9 mouse cellular contexts compared by ENCODE assay signal in genomic region chr6:94524335-94524734, GRCm38 (mm10). TPM values are rescaled to one million over a fixed set of nuclear protein-coding genes. Genes with fewer than 3 reads are reported as not detected.
DNase-seq lines count a peak whose midpoint lies in the region; ATAC-seq and TF ChIP-seq lines count a peak whose summit lies in the region.
"Had no signal": no experiment of that assay in that cellular context is flagged by ENCODE, and none has a peak within 500 bp of the region (broad histone marks: within the 10 kb centered on the region; RNA-seq: fewer than 3 reads in every experiment).

No protein-coding gene starts in this region.

- no peak overlapping the region for H3K27ac ChIP-seq in MEL (ENCODE audit: control insufficient read depth, low read depth, low read length)
- H3K27ac ChIP-seq in limb, embryonic 14.5 days (replicated peaks; ENCODE audit: low read depth, low read length), result no peak overlapping the region
- H3K27ac ChIP-seq in neural tube, embryonic 15.5 days (replicated peaks), result no peak overlapping the region

- peak in 1 of 3 experiments; percentile 78; a peak in 3 of 6 replicates for TF ChIP-seq CTCF in MEL (IDR thresholded peaks at IDR 0.05 in 2 of 3, conservative IDR thresholded peaks at IDR 0.05 in 1 of 3; ENCODE audit: control insufficient read depth in 1 of 3, insufficient read depth in 1 of 3, low read depth in 2 of 3, low read length in 3 of 3, poor library complexity in 1 of 3, severe bottlenecking in 1 of 3)

- peak; percentile 27 for DNase-seq in kidney, adult 9 months
- DNase-seq in kidney, postnatal 4 days, result no peak
- DNase-seq in B cell, adult 2 months, result peak; percentile 61 to 67
- peak; percentile 73 for DNase-seq in MEL (ENCODE audit: low read depth, low spot score)
- DNase-seq in limb, embryonic 14.5 days (ENCODE audit: low spot score), result peak; percentile 73
- DNase-seq in cerebellum, adult 8-10 months, result no peak
- no peak for DNase-seq in urinary bladder, adult 18-20 months (ENCODE audit: low spot score in 2 of 2)

- no peaks in the 10 kb centered on the region for H3K9me3 ChIP-seq in MEL (replicated peaks; ENCODE audit: insufficient read depth, low read length)
- H3K9me3 ChIP-seq in limb, embryonic 14.5 days (ENCODE audit: control insufficient read depth, low read length), result no peaks in the 10 kb centered on the region
- no peaks in the 10 kb centered on the region for H3K9me3 ChIP-seq in neural tube, embryonic 15.5 days (replicated peaks)

- TF ChIP-seq EP300 in MEL (IDR thresholded peaks at IDR 0.05; ENCODE audit: low read depth in 1 of 2, low read length in 2 of 2), result no peak

- TF ChIP-seq POLR2A in MEL (IDR thresholded peaks at IDR 0.05; ENCODE audit: control insufficient read depth in 1 of 2, insufficient read depth in 1 of 2, low read depth in 1 of 2, low read length in 2 of 2, poor library complexity in 1 of 2), result no peak
- TF ChIP-seq POLR2A in limb, embryonic 14.5 days (IDR thresholded peaks at IDR 0.05; ENCODE audit: borderline replicate concordance, extremely low read depth, insufficient read depth, insufficient read length), result no peak

- peak; percentile 89 for TF ChIP-seq RAD21 in MEL (IDR thresholded peaks at IDR 0.05; ENCODE audit: low read depth, low read length)

- no peaks in the 10 kb centered on the region for H3K27me3 ChIP-seq in MEL (ENCODE audit: control insufficient read depth in 1 of 2, insufficient read depth in 2 of 2, low read length in 2 of 2)
- no peaks in the 10 kb centered on the region for H3K27me3 ChIP-seq in limb, embryonic 14.5 days (ENCODE audit: control insufficient read depth, insufficient read depth, low read length)
- H3K27me3 ChIP-seq in neural tube, embryonic 15.5 days (replicated peaks), result no peaks in the 10 kb centered on the region

- H3K9ac ChIP-seq in MEL (ENCODE audit: control insufficient read depth, low read depth, low read length, poor library complexity, severe bottlenecking), result no peak overlapping the region
- no peak overlapping the region for H3K9ac ChIP-seq in limb, embryonic 14.5 days (ENCODE audit: low read depth, low read length, severe bottlenecking)
- H3K9ac ChIP-seq in neural tube, embryonic 15.5 days (replicated peaks), result no peak overlapping the region

- H3K36me3 ChIP-seq in MEL (ENCODE audit: control insufficient read depth in 1 of 2, insufficient read depth in 2 of 2, low read length in 2 of 2), result no peaks in the 10 kb centered on the region
- no peaks in the 10 kb centered on the region for H3K36me3 ChIP-seq in limb, embryonic 14.5 days (ENCODE audit: control insufficient read depth, insufficient read depth, low read length)
- no peaks in the 10 kb centered on the region for H3K36me3 ChIP-seq in neural tube, embryonic 15.5 days

- no peak for ATAC-seq in limb, embryonic 14.5 days (ENCODE audit: low FRiP score, low read depth)
- no peak for ATAC-seq in neural tube, embryonic 15.5 days (ENCODE audit: low FRiP score)

- H3K4me3 ChIP-seq in MEL (ENCODE audit: control insufficient read depth in 1 of 2, insufficient read depth in 1 of 2, low read depth in 2 of 2, low read length in 2 of 2), result no peak overlapping the region
- no peak overlapping the region for H3K4me3 ChIP-seq in limb, embryonic 14.5 days (replicated peaks; ENCODE audit: low read length)
- no peak overlapping the region for H3K4me3 ChIP-seq in neural tube, embryonic 15.5 days (replicated peaks)
- H3K4me3 ChIP-seq: myocyte had no signal

- H3K4me1 ChIP-seq in MEL (ENCODE audit: control insufficient read depth in 1 of 2, insufficient read depth in 2 of 2, low read length in 2 of 2), result no peaks in the 10 kb centered on the region
- no peaks in the 10 kb centered on the region for H3K4me1 ChIP-seq in limb, embryonic 14.5 days (ENCODE audit: control insufficient read depth, insufficient read depth, low read length)
- H3K4me1 ChIP-seq in neural tube, embryonic 15.5 days, result no peaks in the 10 kb centered on the region

- 37% methylated on average over 2 of the region's 2 CpGs for WGBS in limb, embryonic 14.5 days
- WGBS in neural tube, embryonic 15.5 days, result 37% methylated on average over 2 of the region's 2 CpGs

- H3K4me2 ChIP-seq in limb, embryonic 14.5 days (replicated peaks; ENCODE audit: low read depth, low read length, severe bottlenecking), result no peak overlapping the region
- no peak overlapping the region for H3K4me2 ChIP-seq in neural tube, embryonic 15.5 days

- H3K79me2 ChIP-seq in MEL (ENCODE audit: control insufficient read depth, insufficient read depth, low read length, poor library complexity), result no peaks in the 10 kb centered on the region; the same call in 1 of the 2 replicates

TF ChIP-seq in MEL, 35 proteins besides CTCF, POLR2A, EP300 and RAD21:
- peak; percentile 71 for TF ChIP-seq ZC3H11A (IDR thresholded peaks at IDR 0.05; ENCODE audit: low read depth, low read length)
- peak; percentile 83 for TF ChIP-seq SMC3 (IDR thresholded peaks at IDR 0.05; ENCODE audit: low read depth, low read length)
- no peak for TF ChIP-seq POLR2AphosphoS2 (IDR thresholded peaks at IDR 0.05; ENCODE audit: low read length)
- TF ChIP-seq MAX (IDR thresholded peaks at IDR 0.05; ENCODE audit: low read length), result no peak

RNA-seq across cellular contexts. Expression of gene Slc25a26, which starts 24.2 kb away (rescaled TPM):
- total RNA-seq in MEL (2012; rRNA removed), result 6.2 and 8.1 TPM in 2 replicates
- 10 to 100 TPM in 1 of 2 experiments, not detected in 1; 11.5 TPM for polyA plus RNA-seq in MEL (2012; ENCODE audit: insufficient read depth in 1 of 2, insufficient read length in 2 of 2, low read depth in 1 of 2, low replicate concordance in 2 of 2, missing spikeins in 1 of 2)
- polyA plus RNA-seq in limb, embryonic 14.5 days (2012; rRNA removed), result 9.3 and 9.5 TPM in 2 replicates
- 7.1 and 8.6 TPM in 2 replicates for polyA plus RNA-seq in limb, embryonic 14.5 days (2014; fragmentation: Nextera tagmentation; extraction: Ambion mirVana)
- polyA plus RNA-seq in neural tube, embryonic 15.5 days (2015; fragmentation: Nextera tagmentation; extraction: Ambion mirVana), result 7.8 and 9.4 TPM in 2 replicates

Comparison
In these comparisons a context has a peak if more than half of its experiments do, and no peak if none do; other contexts are left out.
1. DNase-seq: peak in kidney, adult 9 months (single experiment), B cell, adult 2 months (2 of 2), MEL (single experiment) and limb, embryonic 14.5 days (single experiment); none in kidney, postnatal 4 days (0 of 2), cerebellum, adult 8-10 months (single experiment) and urinary bladder, adult 18-20 months (0 of 2).